Mouse (Mus musculus) cortical plate, adult 2 months (tissue): Measurements from ENCODE around the gene Gapvd1.

ENCODE experiments used
- CTCF ChIP-seq: fragments of 200-500 bp; IDR thresholded peaks from 2 replicates; pipeline ENCODE4 v1.5.1; 2011; ENCODE audit warnings: mild to moderate bottlenecking, control low read depth, low read length; ENCODE audit not compliant: insufficient read depth; ENCODE audit errors: extremely low read depth
- POLR2A ChIP-seq: fragments of 200-500 bp; IDR thresholded peaks from 2 replicates; pipeline ENCODE4 v1.6.1; 2011; ENCODE audit warnings: mild to moderate bottlenecking, low read length, control low read depth; ENCODE audit not compliant: insufficient read depth; ENCODE audit errors: extremely low read depth

GRCm38 (mm10) chr2:34639725-34640124, 115.3 kb downstream of the Gapvd1 start:
- TF ChIP-seq CTCF (no peak), POLR2A (no peak)
